Mouse (Mus musculus) G1E (cell line): ENCODE measurements around the gene Ercc4. TPM values are rescaled to one million over a fixed set of nuclear protein-coding genes. Genes with fewer than 3 reads are reported as not detected.

Experiments used
- ATAC-seq: 2 replicates; pipeline ENCODE4 v1.8.0; 2016; ENCODE audit warnings: mild to moderate bottlenecking; ENCODE audit not compliant: insufficient number of reproducible peaks, poor library complexity, low FRiP score, severe bottlenecking; ENCODE audit errors: extremely low read depth
- DNase-seq: peaks from one replicate; pipeline ENCODE4 v3.0.0; 2012; ENCODE audit warnings: low spot score
- H3K27me3 ChIP-seq: 2 replicates; pipeline ENCODE4 v1.6.1; 2012; ENCODE audit warnings: mild to moderate bottlenecking, low read length, inconsistent platforms; ENCODE audit not compliant: insufficient read depth
- H3K36me3 ChIP-seq: replicated peaks from 2 replicates; pipeline ENCODE3; 2012; ENCODE audit warnings: mild to moderate bottlenecking, inconsistent platforms
- H3K4me1 ChIP-seq: 2 replicates; pipeline ENCODE4 v1.6.1; 2012; ENCODE audit warnings: low read depth, low read length, inconsistent platforms, mixed read lengths; ENCODE audit not compliant: insufficient read depth
- H3K4me3 ChIP-seq: 2 replicates; pipeline ENCODE4 v1.5.1; 2012; ENCODE audit warnings: low read depth, mild to moderate bottlenecking, inconsistent platforms, low read length, moderate library complexity, mixed read lengths
- H3K9me3 ChIP-seq: replicated peaks from 2 replicates; pipeline ENCODE4 v1.6.1; 2012; ENCODE audit warnings: inconsistent platforms
- CTCF ChIP-seq: IDR thresholded peaks from 2 replicates; pipeline ENCODE4 v1.5.1; 2012; ENCODE audit warnings: low read depth, low read length, inconsistent platforms, mixed read lengths
- GATA1 ChIP-seq: IDR thresholded peaks from 2 replicates; pipeline ENCODE4 v1.6.1; 2012; ENCODE audit warnings: borderline replicate concordance, low read length, inconsistent platforms, mixed read lengths
- GATA2 ChIP-seq: IDR thresholded peaks from 2 replicates; pipeline ENCODE4 v1.6.1; 2012; ENCODE audit warnings: low read depth, low read length, inconsistent platforms, borderline replicate concordance
- POLR2AphosphoS5 ChIP-seq: IDR thresholded peaks from 2 replicates; pipeline ENCODE4 v1.6.1; 2012; ENCODE audit warnings: low read depth, low read length, inconsistent platforms; ENCODE audit not compliant: insufficient replicate concordance
- TAL1 ChIP-seq: conservative IDR thresholded peaks from 2 replicates; pipeline ENCODE4 v1.6.1; 2012; ENCODE audit warnings: low read depth, low read length, inconsistent platforms, mixed read lengths
- polyA plus RNA-seq: library from polyadenylated mRNA; stranded (reverse); fragments of >175 nt; gene quantifications from 2 replicates; pipeline ENCODE4 v1.2.3, GENCODE M21; 2012
- total RNA-seq, 2 experiments: library from RNA; stranded (forward) in 1 of 2; stranded (reverse) in 1 of 2; fragments of 200-1000 nt in 1 of 2; fragments of >200 nt in 1 of 2; fragmentation: Nextera tagmentation in 1 of 2; gene quantifications; 2 replicates each; pipeline ENCODE4 v1.2.3; 2014 to 2017

The Ercc4 gene
- total and polyA plus RNA-seq, 3 experiments: 7.8 to 35.9 (median 15.2) TPM

DNA sequence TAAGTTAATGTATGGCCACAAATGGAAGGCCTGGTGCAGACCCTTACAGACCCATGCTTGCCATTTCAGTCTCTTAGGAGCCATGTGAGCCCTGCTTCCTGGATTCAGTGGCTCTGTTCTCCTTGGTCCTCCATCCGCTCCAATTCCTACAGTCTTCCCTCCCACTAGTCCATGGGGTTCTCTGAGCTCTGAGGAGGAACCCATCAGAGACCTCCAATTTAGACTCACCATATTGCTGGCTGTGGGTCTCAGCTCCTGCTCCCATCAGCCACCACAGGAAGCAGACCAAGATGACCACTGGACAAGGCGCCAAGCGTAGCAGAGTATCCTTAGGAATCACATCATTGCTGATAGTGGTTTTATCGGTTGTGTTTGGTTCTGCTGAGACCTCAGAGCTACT lies 43.7 kb downstream of the Ercc4 start:
- Histone ChIP-seq H3K4me3 (no peak overlapping the region), H3K4me1 (no peaks in the 10 kb centered on the region), H3K9me3 (no peaks in the 10 kb centered on the region), H3K27me3 (peaks cover 3% of the 10 kb centered on the region; the same call in 1 of the 2 replicates), H3K36me3 (peaks cover 49% of the 10 kb centered on the region)
- TF ChIP-seq GATA1: no peak
- no peak for TF ChIP-seq GATA2
- TF ChIP-seq POLR2AphosphoS5: no peak
- TF ChIP-seq TAL1: no peak
- no peak for TF ChIP-seq CTCF
- no peak for ATAC-seq
- no peak for DNase-seq

DNA sequence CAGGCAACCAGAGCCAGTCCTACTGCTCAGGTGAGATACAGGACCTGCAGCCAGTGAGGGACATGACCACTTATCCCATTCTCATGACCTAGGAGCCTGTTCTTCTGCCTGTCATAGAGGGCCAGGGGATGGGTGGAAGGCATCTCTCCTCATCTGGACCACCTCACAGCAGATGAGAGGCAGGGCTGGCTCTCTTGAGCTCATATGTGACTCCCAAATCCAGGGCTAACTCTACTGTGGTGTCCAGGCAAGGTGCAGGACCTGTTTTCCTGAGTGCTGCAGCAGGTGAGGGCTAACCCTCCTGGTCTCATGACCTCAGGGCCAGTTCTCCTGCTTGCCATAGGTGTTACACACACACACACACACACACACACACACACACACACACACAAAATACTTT lies 44.9 kb downstream of the Ercc4 start:
- no peak for ATAC-seq
- Histone ChIP-seq H3K4me3 (no peak overlapping the region), H3K27me3 (peaks cover 3% of the 10 kb centered on the region; the same call in 1 of the 2 replicates), H3K4me1 (no peaks in the 10 kb centered on the region), H3K9me3 (no peaks in the 10 kb centered on the region), H3K36me3 (peaks cover 38% of the 10 kb centered on the region)
- no peak for TF ChIP-seq POLR2AphosphoS5
- TF ChIP-seq CTCF: no peak
- no peak for TF ChIP-seq GATA1
- TF ChIP-seq TAL1: no peak
- no peak for TF ChIP-seq GATA2
- DNase-seq: no peak

DNA sequence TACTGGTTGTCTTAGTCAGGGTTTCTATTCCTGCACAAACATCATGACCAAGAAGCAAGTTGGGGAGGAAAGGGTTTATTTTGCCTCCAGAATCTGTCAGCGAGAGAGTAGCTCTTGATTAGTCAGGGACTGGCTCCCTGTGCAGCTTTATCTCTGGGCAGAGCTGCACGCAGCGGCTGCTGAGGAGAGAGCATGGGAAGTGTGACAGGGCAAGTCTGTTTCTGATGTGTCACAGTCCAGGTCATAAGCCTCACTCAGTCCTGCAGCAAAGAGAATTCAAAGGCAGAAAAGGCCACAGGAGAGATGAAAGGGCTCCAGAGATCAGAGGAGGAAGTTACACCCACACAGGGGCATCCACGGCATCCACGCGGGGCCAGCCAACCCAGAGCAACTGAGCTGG lies 47.8 kb downstream of the Ercc4 start:
- no peak for DNase-seq
- ATAC-seq: no peak
- no peaks in the 10 kb centered on the region for H3K9me3 ChIP-seq

DNA sequence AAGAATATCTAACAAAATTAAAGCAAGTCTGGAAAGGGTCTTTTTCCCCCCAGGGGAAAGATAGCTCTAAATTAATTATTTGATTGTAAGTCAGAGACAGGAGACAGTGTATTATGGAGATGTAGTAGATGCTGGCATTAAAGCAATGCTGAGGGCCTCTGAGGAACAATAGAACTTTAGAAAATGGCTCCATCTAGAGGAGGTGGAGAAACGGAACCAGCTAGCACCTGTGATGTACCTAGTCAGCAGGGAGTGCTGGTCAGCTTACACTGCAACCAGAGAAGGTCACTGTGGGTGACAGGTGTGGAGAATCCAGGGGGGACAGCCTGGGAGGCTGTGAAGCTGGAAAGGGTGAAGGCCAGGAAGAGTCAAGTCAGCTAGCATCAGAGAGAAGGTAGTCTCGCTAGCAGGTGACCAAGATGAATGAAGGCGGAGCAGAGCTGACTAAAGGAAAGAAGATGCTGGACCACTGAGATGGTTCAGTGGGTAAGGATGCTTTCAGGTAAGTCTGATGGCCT lies 48.7 kb downstream of the Ercc4 start:
- no peak for TF ChIP-seq POLR2AphosphoS5
- no peak for TF ChIP-seq GATA1
- TF ChIP-seq GATA2: no peak
- no peak for TF ChIP-seq CTCF
- no peak for TF ChIP-seq TAL1
- no peaks in the 10 kb centered on the region for H3K9me3 ChIP-seq
- H3K36me3 ChIP-seq: peaks cover 9% of the 10 kb centered on the region
- peaks cover 7% of the 10 kb centered on the region for H3K4me1 ChIP-seq
- no peak for DNase-seq
- no peak for ATAC-seq
- no peak overlapping the region for H3K4me3 ChIP-seq
- peaks cover 7% of the 10 kb centered on the region; the same call in 1 of the 2 replicates for H3K27me3 ChIP-seq

More for the DNA sequence above, 47.8 kb downstream of the Ercc4 start:
- H3K27me3 ChIP-seq: peaks cover 7% of the 10 kb centered on the region; the same call in 1 of the 2 replicates
- peaks cover 7% of the 10 kb centered on the region for H3K4me1 ChIP-seq
- H3K36me3 ChIP-seq: peaks cover 14% of the 10 kb centered on the region
- no peak overlapping the region for H3K4me3 ChIP-seq
- TF ChIP-seq POLR2AphosphoS5: no peak
- no peak for TF ChIP-seq CTCF
- no peak for TF ChIP-seq GATA2
- TF ChIP-seq TAL1: no peak
- TF ChIP-seq GATA1: no peak

DNA sequence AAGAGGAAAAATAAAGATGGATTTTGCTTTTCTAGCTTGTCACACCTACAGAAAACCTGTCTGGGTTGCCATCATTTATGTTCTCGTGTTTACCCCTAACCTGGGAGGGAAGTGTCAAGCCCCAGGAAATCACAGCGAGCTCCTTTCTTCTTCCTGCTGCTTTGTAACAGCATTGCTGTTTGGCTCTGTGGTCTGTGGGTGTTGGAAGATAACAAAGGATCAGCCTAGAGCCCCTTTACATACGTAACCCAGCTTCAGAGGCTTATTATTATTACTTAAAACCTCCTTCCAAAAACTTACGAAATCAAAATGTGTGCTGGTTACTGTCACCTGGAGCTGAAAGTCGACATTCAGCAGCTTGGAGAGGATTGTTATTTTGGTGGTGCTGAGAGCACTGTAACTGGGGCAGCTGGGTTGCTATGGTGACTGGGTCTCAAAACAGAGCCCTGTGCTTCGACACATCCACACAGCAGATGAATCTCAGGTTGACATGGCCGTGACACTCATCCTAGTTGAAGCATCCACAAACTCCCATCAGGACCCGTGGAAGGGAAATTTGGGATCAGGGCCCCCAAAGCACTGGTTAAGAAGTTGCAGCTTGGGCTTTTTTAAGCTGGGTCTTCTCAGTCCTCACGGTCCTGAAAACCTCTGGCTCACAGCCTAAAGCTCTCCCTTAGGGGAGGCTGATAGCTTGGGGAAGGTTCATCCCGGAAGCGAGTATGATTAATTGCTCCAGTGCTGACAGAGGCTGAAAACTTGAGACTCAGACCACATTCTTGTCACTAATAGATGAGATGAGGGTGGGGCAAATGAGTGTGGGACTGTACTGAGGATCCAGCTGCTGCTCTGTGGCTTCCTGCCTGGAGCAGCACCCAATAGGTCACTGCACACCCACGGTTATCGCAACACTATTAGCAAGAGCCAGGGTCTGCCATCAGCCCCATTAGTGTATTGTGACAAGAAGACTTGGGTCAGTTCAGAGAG lies 49.7 kb downstream of the Ercc4 start:
- Histone ChIP-seq H3K36me3 (peaks cover 2% of the 10 kb centered on the region), H3K4me3 (no peak overlapping the region), H3K27me3 (peaks cover 7% of the 10 kb centered on the region; the same call in 1 of the 2 replicates), H3K4me1 (peaks cover 7% of the 10 kb centered on the region), H3K9me3 (no peaks in the 10 kb centered on the region)
- DNase-seq (no peak), ATAC-seq (no peak)
- TF ChIP-seq CTCF (no peak), GATA2 (no peak), GATA1 (no peak), POLR2AphosphoS5 (no peak), TAL1 (no peak)

DNA sequence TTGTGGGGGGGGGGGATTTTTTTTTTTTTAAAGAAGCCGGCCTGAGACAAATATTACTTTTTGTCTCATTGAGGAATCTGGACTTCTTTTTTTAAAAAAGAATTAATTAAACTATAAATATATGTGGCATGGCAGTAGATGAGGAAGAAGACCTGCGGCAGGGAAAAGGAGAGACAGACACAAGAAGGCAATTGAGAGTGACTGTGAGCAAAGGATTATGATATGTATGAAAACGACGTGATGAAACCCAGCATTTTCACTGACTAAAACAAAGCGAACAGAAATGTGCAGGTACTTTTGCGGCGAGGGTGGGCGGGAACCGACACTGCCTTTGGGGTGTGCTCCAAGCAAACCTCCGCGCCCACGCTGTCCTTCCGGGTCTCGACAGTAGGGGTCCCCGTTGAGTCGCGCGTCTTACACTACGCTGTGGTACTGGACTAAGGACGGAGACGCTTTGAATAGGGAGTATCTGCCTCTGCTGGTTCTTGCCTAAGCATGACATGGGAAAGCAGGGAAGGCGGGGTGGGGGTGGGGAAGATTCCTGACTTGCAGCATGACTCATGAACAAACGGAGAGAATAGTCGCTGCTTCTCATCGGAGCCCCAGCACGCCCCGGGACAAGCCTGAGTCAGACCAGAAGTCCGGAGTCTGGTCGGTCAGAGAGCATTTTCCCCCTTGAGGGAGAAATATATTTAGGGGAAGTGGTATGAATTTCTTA lies 50.6 kb downstream of the Ercc4 start:
- ATAC-seq (no peak; the same call in 1 of the 2 replicates), DNase-seq (peak; percentile 57)
- TF ChIP-seq CTCF (peak; percentile 79), GATA2 (no peak)
- peak overlapping the region; percentile 16; the same call in 1 of the 2 replicates for H3K4me3 ChIP-seq
- peaks cover 7% of the 10 kb centered on the region for H3K4me1 ChIP-seq
- peaks cover 7% of the 10 kb centered on the region; the same call in 1 of the 2 replicates for H3K27me3 ChIP-seq
- no peaks in the 10 kb centered on the region for H3K9me3 ChIP-seq
- no peaks in the 10 kb centered on the region for H3K36me3 ChIP-seq
